Mouse (Mus musculus) forebrain, embryonic 12.5 days (tissue): Measurements from ENCODE around the gene Ceacam2. TPM values are rescaled to one million over a fixed set of nuclear protein-coding genes. Genes with fewer than 3 reads are reported as not detected.
"Not testable (repeated sequence)": the region's sequence is repeated elsewhere in the genome, so short reads cannot be mapped to it uniquely, and the experiment has no call there.

Experiments used
- ATAC-seq: fragments of 200-750 bp; cut with Nextera tagmentation; 2 replicates; pipeline ENCODE4 v1.8.0; 2017; ENCODE audit warnings: moderate TSS enrichment; ENCODE audit not compliant: low FRiP score
- H3K27ac ChIP-seq: fragments of 300-500 bp; sonication (generic); 2 replicates; pipeline ENCODE4 v1.5.1; 2016; ENCODE audit warnings: mild to moderate bottlenecking
- H3K27me3 ChIP-seq: fragments of 300-500 bp; sonication (generic); 2 replicates; pipeline ENCODE4 v1.6.1; 2016; ENCODE audit warnings: mild to moderate bottlenecking
- H3K36me3 ChIP-seq: fragments of 300-500 bp; sonication (generic); replicated peaks from 2 replicates; pipeline ENCODE4 v1.6.1; 2016; ENCODE audit warnings: mild to moderate bottlenecking
- H3K4me1 ChIP-seq: fragments of 300-500 bp; sonication (generic); 2 replicates; pipeline ENCODE4 v1.6.1; 2016
- H3K4me2 ChIP-seq: fragments of 300-500 bp; sonication (generic); 2 replicates; pipeline ENCODE4 v1.6.1; 2016; ENCODE audit warnings: mild to moderate bottlenecking, moderate library complexity
- H3K4me3 ChIP-seq: fragments of 300-500 bp; sonication (generic); replicated peaks from 2 replicates; pipeline ENCODE4 v1.5.1; 2016; ENCODE audit warnings: mild to moderate bottlenecking
- H3K9ac ChIP-seq: fragments of 300-500 bp; sonication (generic); 2 replicates; pipeline ENCODE4 v1.6.1; 2016; ENCODE audit warnings: mild to moderate bottlenecking
- H3K9me3 ChIP-seq: fragments of 300-500 bp; sonication (generic); 2 replicates; pipeline ENCODE4 v1.6.1; 2016
- WGBS: fragments of 180-500 bp; shearing (Covaris S2); methylation state at CpG from one replicate; pipeline ENCODE4 v1.1.7; 2016; 5-methylcytosine and 5-hydroxymethylcytosine counted together
- polyA plus RNA-seq: library from polyadenylated mRNA; unstranded; fragments of >200 nt; fragmentation: Nextera tagmentation; extraction: Ambion mirVana; gene quantifications from 2 replicates; pipeline ENCODE4 v1.2.1, GENCODE M21; 2016

Gene Ceacam2
- polyA plus RNA-seq, 1 experiment from 2014 or later: not detected

DNA sequence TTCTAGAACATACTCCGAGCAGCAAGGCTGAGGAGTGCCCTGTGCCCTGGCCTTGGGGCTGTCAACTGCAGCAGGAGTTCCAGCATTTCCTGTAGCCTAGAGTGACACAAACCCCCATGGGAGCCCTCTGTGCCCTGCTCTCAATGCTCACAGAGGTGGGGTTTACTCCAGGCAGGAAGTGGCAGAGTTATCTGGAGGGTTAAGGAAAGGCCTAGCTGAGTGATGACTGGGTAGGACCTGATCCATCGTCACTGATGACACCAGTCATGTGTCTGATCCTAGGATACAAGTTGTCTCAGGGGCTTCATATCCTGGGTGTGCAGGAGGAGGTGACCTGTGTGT, 61.9 kb downstream of the Ceacam2 start:
- H3K9ac ChIP-seq, H3K4me2 ChIP-seq, H3K4me3 ChIP-seq, H3K27ac ChIP-seq, H3K36me3 ChIP-seq, H3K27me3 ChIP-seq, H3K4me1 ChIP-seq, H3K9me3 ChIP-seq, ATAC-seq: not testable (repeated sequence)
- 78% methylated on average over 2 of the region's 2 CpGs for WGBS

DNA sequence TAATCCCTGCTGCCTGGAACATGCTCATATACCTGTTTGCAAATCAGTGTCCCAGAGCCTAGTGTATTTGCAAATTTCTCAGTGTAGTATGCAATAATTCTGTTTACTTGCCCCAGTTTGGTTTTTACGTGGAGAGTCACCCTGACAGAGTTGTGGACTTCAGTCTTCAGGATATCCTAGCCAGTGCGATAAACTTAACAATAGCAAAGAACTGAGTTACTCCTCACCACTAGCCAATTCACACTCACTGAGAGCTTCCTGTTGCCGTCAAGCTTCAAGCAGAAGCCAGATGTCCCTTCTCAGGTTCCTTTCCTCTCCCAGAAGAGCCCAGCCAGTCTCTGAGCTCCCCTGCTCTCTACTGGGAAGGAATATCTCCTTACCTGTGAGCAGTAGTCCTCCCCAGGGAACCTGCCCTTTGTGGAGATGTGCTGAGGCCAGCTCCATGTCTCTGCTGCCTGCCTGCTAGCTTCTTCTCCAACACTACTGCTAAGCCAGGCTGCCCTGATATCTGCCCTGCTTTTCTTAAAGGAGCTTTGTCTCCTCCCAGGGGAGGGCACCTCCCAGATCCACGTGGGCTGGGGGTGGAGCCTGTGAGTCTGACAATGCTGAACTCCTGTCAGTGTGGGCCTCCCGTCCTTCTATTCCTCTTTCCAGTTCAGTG, 62.4 kb downstream of the Ceacam2 start, which contains the start of gene Ceacam1:
Gene Ceacam1 (minus strand): TSS at position 513 of the 661 bp plus-strand sequence.
- 46% methylated on average over 5 of the region's 5 CpGs for WGBS

DNA sequence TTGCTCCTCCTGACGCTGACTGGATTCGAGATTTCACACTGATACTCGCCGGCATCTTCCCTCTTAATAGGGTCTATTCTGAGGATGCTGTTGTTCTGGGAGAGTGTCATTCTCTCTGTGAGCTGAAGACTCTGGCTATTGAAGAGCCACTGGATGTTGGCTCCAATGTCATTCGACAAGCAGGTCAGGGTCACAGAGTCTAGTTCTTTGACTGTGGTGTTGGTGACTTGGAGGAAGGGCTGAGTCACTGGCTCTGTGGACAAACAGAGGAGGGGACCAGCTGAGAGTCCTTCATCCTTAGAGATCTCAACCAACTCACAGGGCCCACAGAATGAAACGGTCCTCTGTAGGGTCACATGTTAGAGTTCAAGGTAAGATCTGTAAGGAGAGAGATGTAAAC, 67.8 kb downstream of the Ceacam2 start:
- ATAC-seq: not testable (repeated sequence)

More for the DNA sequence above, 62.4 kb downstream of the Ceacam2 start, which contains the start of gene Ceacam1:
- not testable (repeated sequence) for H3K9ac ChIP-seq, H3K4me2 ChIP-seq, H3K27me3 ChIP-seq, ATAC-seq, H3K4me1 ChIP-seq, H3K4me3 ChIP-seq, H3K27ac ChIP-seq, H3K9me3 ChIP-seq, H3K36me3 ChIP-seq

More for the DNA sequence above, 67.8 kb downstream of the Ceacam2 start:
- not testable (repeated sequence) for H3K4me2 ChIP-seq, H3K9me3 ChIP-seq, H3K27me3 ChIP-seq, H3K4me1 ChIP-seq, H3K4me3 ChIP-seq, H3K27ac ChIP-seq, H3K36me3 ChIP-seq, H3K9ac ChIP-seq
- WGBS: 81% methylated on average over 6 of the region's 6 CpGs

Other genes starting within 250 kb of the Ceacam2 start
- 378 and 384 TPM in 2 replicates for gene Pafah1b3, start 241.9 kb downstream of the Ceacam2 start, polyA plus RNA-seq
- gene Prr19, start 238.4 kb downstream of the Ceacam2 start, polyA plus RNA-seq: 1.3 and 1.7 TPM in 2 replicates
- gene Tmem145, start 233.8 kb downstream of the Ceacam2 start, polyA plus RNA-seq: 11.9 and 12.1 TPM in 2 replicates
- gene Megf8, start 222.7 kb downstream of the Ceacam2 start, polyA plus RNA-seq: 18.5 and 18.8 TPM in 2 replicates
- not detected in 2 replicates for gene Cnfn, start 170.1 kb downstream of the Ceacam2 start, polyA plus RNA-seq
- gene Lipe, start 141.1 kb downstream of the Ceacam2 start, polyA plus RNA-seq: 7.6 and 8.8 TPM in 2 replicates
- gene Cxcl17, start 127.0 kb downstream of the Ceacam2 start, polyA plus RNA-seq: 0.27 and 0.52 TPM in 2 replicates
- gene Ceacam1, start 62.3 kb downstream of the Ceacam2 start, polyA plus RNA-seq: 0.23 and 0.51 TPM in 2 replicates
- gene Erich4, start 76.0 kb upstream of the Ceacam2 start, polyA plus RNA-seq: not detected in 2 replicates
- 24.0 and 25.1 TPM in 2 replicates for gene Dmac2, start 79.6 kb upstream of the Ceacam2 start, polyA plus RNA-seq
- gene B3gnt8, start 86.8 kb upstream of the Ceacam2 start, polyA plus RNA-seq: 0.70 and 0.79 TPM in 2 replicates
- gene Bckdha, start 119.1 kb upstream of the Ceacam2 start, polyA plus RNA-seq: 36.1 and 38.1 TPM in 2 replicates
- gene Exosc5, start 119.3 kb upstream of the Ceacam2 start, polyA plus RNA-seq: 49.8 and 51.1 TPM in 2 replicates
- 3.2 and 4.0 TPM in 2 replicates for gene Tmem91, start 135.3 kb upstream of the Ceacam2 start, polyA plus RNA-seq
- 31.3 and 31.6 TPM in 2 replicates for gene B9d2, start 140.9 kb upstream of the Ceacam2 start, polyA plus RNA-seq
- 1.3 and 1.6 TPM in 2 replicates for gene Tgfb1, start 147.1 kb upstream of the Ceacam2 start, polyA plus RNA-seq
- gene Ccdc97, start 179.2 kb upstream of the Ceacam2 start, polyA plus RNA-seq: 29.0 and 35.7 TPM in 2 replicates
- gene Hnrnpul1, start 214.9 kb upstream of the Ceacam2 start, polyA plus RNA-seq: 78.4 and 86.0 TPM in 2 replicates
- 31.0 and 33.6 TPM in 2 replicates for gene Axl, start 248.8 kb upstream of the Ceacam2 start, polyA plus RNA-seq